Mouse (Mus musculus) brain, embryonic 14.5 days (tissue): ENCODE measurements at regions not wholly inside any gene's neighbourhood (a gene's known extent, or its start where the extent isn't known, plus 50 kb on each side); places are given as distances from the start of the nearest gene placed in this dataset.

Source experiments
- CTCF ChIP-seq: fragments of 200-500 bp; IDR thresholded peaks from 2 replicates; pipeline ENCODE4 v1.5.1; 2012; ENCODE audit warnings: inconsistent platforms, mild to moderate bottlenecking, moderate library complexity, borderline replicate concordance; ENCODE audit not compliant: insufficient read depth, insufficient read length; ENCODE audit errors: extremely low read depth
- POLR2A ChIP-seq: fragments of 200-500 bp; IDR thresholded peaks from 2 replicates; pipeline ENCODE4 v1.6.1; 2012; ENCODE audit warnings: mild to moderate bottlenecking, inconsistent platforms, borderline replicate concordance; ENCODE audit not compliant: poor library complexity, insufficient read depth, insufficient read length, severe bottlenecking; ENCODE audit errors: extremely low read depth

DNA sequence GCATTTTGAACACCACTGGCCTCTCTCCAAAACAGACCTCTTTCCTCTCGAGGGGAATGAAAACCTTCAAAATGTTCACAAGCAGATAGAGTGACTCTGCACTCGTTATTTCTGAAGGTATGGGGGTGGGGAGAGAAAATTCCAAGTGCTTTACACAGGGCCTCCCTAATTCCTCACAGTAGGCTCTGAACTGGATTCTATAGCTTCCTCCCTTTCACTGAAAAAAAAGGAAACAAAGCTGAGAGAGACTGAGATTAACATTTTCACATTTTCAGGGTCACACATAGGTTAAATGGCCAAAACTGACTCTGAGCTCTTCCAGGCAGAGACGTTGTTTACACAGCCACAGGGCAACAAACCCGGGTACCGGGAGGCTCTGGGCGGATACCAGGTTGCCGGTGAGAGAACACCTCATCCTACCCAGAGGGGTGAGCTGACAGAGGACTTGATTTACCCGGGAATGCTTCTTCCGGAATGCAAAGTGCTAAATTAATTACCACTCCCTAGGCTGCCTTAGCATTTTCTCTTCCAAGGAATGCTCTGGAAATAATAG lies 98.5 kb downstream of the Tmco5 start:
- TF ChIP-seq CTCF, result no peak
- TF ChIP-seq POLR2A, result no peak
